Mouse (Mus musculus) spleen, postnatal 4 days (tissue): Measurements from ENCODE around the gene RPS10-NUDT3.

Experiments
- DNase-seq, 2 experiments: peaks; one replicate each; pipeline ENCODE4 v3.0.0; 2022; ENCODE audit warnings: low spot score in 2 of 2

RPS10-NUDT3 gene

DNA sequence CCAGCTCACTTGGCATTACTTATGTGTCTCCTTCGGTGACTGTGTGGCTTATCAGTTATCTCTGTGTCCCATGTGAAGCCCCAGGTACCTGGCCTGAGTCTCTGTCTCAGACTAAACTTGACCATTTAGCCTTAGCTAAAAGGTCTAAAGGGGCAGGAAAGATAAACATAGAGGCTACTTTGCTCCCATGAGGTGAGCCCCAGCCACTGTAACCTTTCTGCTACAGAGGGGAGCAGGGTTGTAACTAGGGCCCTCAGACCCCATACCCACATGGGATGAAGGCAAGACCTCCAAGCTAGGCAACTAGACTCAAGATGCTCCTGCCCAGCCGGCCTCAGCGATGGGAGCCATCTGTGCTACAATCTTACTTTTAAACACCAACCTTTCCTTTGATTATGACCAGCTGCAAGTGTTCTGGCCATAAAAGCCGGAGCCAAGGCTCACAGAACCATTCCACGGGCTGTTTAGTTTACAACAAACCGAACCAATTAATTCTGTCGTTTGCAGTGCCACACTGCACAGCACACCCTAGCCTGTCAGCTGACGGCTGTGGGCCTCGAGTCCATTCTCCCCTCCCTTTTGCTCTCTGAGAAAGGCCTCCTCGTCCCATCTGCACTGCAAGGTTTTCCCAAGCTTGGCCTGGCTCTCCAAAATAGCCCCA, 59.8 kb downstream of the RPS10-NUDT3 start:
- DNase-seq, result no peak

DNA sequence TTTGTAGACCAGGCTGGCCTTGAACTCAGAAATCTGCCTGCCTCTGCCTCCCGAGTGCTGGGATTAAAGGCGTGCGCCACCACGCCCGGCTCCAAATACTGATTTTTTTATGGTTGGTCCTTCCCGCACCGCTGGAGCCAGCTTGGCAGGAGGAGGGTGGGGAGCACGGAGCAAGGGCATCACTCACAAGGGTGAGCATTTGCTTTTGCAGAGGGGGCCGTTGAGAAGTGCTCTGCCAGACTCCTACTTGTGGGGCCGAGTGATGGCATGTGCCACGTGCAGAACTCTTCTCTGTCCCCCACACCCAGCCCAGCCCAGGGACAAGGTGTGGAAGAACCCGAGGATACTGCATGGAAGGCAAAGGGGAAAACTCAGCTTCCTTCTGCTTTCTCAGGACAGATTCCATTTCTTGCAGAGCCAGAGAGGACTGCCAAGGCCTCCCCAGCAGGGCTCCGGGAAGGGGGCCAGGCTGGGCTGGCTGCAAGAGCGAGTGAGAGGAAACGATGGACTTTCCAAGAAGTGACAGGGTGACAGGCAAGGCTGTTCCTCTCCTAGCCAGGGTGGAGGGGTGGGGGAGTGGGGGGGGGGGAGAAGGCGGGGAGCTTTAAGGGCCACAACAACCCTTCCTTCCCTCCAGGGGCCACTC, 60.4 kb downstream of the RPS10-NUDT3 start:
- no peak for DNase-seq

DNA sequence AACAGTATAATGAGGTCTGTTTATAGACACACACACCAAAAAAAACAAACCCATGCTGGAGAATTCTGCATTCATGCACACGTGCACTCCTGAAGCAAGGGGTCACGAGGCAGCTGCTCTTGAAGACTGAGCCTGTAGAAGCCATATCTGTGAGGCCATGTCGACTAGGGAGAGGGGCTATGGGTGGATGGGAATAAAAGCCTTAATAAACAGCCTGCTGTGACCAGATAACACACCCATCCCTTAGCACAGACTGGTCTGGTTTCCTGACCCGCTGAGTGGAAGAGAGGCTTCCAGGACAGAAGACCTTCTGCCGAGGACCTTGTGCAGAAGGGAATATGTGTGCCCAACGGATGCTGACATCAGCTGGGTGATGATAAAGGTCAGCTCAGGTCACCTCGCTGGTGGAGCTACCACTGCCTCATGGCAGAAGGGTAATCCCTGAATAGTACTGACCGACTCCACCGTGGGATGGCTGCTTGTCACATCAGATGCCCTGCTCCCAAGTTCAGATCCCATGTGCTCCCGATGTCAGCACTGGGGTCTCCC, 61.2 kb downstream of the RPS10-NUDT3 start:
- DNase-seq, result no peak

DNA sequence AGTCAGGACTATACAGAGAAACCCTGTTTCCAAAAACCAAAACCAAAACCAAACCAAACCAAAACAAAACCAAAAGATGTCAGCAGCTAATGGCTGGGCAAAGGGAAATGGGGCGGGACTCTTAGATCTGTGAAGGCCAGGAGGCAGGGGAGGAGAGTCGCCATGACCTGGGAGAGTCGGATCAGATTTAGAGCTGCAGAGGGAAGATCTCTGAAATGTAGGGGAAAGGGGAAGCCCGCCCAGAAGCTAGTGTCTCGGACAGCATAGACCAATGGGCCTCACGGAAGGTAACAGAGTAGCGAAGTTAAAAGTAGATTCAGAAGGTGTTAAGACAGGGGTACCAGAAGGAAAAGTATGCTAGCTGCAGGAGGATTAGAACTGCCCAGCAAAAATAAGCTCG, 63.7 kb downstream of the RPS10-NUDT3 start:
- DNase-seq, result no peak

DNA sequence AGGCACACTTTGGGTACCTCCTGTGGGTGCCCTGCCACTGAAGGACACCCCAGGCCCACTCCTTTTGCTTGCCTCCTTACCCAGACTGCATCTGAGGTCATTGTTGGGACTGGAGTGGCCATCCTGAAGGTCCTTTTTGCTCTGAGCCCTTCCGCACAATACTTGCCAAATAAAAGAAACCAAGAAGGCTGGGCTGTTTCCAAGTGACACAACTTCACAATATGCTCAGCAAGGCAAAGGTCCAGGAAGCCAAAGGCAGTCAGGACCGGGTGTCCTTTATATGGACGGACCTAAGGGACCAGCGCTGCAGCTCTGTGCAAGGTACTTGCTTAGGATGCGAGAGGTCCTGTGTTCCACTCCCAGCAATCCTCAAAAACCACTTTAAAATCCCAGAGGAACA, 66.8 kb downstream of the RPS10-NUDT3 start:
- DNase-seq, result no peak

DNA sequence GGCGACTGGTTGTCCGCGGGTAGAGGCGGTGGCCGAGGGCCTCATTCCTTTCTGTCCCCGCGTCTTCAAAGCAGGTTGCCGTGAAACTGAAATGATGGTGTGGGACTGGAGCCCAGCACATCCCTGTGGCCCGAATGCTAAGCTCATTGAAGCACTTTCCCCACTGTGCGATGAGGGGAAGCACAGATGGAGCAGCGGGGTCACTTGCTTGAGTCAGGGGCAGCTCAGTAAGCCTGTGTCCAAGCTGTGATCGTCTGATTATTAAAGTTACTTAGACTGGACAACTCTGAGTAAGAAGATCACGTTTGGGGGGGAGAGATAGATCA, 69.1 kb downstream of the RPS10-NUDT3 start:
- DNase-seq, result no peak

DNA sequence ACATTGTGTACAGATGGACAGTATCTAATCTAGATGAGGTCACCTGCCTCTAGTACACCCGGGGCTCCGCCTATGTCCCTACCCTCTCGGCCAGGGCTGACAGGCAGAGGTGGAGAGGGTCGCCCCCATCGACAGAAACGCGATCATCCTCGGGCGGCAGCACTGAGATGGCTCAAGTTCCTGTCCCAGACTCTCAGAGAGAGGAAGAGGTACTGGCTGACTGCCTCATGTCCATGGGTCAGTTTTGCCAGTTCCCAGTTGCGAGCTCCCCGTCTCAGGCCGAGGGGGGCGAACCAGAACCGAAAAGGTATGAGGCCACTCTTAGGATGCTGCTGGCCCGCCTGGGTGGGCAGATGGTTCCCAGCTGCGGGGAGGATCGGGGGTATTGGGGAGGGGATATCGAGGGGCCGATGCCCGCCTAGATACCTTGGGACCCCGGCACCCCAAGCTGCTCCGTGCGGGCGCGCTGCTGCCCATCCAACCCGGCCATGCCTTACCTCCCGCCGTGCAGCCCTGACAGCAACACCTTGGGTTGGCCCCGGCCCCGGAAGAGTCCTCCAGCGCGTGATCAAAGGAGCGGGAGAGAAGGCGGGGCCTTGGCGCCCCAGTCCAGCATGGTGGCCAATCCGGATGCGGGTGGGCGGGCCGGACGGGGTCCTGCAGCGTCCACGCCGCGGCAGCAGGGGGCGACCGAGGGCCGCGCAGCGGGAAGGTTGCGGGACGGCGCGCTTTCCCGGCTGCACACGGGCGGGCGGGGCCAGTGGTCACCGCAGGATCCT, 69.7 kb downstream of the RPS10-NUDT3 start, which contains the start of gene AI413582:
TSS of gene AI413582 (minus strand) at position 594 of the 779 bp plus-strand sequence.
- DNase-seq, result peak; percentile 96 to 99

DNA sequence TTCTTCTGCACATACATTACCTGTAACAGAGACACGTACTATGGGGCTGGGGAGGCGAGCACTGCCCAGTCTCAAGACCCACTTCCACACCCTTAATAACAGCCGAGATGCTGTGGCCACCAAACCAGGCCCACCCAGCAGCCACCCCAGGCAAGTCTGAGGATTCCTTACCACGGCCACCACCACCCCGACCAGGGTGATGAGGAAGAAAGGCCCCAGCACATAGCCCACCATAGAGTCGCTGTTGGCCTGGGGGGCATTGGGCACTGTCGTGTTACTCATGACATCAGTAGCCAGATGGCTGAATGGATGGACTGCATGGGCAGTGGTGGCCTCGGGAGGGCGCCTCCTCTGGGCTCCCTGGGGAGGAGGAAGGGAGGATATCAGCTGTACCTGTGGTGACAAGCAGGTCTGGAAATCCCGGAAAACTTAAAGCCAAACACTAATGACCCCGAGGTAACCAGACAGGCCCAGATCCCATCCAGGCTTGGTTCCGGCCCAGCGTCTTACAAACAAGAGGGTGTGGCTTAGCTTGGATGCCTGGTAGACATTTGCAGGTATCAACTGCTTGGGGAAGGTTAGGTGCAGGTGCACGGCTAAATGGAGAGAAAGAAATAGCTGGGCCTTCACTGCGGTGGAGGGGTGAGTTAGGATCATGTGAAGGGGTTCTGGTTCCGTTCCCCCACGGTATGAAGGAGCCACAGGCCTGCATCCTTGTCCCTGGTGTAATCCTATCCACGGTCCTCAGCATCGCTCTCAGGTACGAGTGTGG, 70.4 kb downstream of the RPS10-NUDT3 start:
- DNase-seq, result peak in 1 of 2 experiments; percentile 56

DNA sequence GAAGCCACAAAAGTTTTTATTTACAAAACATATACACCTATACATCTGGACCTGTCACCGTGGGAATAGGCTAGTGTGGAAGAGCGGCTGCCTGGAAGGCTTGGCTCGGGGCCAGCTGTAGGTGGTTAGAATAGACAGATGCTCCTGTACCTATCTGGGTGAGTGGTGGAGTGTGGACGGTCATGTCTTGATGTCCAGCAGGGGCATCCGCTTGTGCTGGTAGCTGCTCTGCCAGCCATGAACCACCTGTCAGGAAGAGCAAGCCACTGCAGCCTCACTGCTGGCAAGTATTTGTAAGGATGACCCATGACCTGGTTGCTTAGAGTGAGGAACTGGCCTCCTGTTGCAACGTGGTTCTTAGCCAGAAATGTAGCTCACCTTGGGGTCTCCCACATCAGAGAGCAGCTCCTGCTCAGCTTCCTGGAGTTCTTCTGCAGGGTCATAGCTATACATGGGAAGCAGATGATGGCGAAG, 71.2 kb downstream of the RPS10-NUDT3 start:
- no peak for DNase-seq

DNA sequence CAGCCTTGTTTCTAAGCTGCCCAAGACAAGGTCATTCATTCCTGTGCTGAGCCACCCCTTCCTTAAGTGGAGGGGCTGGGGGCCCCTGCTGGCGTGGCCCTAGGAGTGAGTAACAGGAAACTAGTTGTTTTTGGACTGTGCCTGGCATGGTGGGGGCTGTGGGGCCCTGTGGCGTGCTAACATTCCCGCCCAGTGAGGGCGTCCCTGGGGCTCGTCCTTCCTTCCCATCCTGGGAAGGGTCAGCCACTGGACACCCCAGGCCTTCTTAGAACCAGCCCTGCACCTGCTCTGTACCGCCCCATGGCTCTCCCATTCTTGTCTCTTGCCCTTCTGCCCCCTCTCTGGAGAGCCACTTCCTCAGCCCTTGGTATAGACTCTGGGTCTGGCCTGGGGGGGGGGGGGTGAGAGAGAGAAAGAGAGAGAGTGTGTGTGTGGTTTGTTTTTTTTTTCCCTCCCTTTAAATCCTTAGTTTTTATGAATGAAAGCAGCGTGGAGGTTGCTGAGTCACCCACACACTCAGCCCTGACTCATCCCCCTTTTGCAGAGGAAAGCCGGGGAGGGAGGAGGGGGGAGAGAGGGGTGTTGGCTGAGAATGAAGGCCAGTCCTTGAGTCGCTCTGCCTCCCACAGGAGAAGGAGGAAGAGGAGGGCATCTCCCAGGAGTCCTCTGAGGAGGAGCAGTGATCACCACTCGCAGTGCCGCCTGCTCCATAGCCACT, 73.1 kb downstream of the RPS10-NUDT3 start:
- no peak for DNase-seq

DNA sequence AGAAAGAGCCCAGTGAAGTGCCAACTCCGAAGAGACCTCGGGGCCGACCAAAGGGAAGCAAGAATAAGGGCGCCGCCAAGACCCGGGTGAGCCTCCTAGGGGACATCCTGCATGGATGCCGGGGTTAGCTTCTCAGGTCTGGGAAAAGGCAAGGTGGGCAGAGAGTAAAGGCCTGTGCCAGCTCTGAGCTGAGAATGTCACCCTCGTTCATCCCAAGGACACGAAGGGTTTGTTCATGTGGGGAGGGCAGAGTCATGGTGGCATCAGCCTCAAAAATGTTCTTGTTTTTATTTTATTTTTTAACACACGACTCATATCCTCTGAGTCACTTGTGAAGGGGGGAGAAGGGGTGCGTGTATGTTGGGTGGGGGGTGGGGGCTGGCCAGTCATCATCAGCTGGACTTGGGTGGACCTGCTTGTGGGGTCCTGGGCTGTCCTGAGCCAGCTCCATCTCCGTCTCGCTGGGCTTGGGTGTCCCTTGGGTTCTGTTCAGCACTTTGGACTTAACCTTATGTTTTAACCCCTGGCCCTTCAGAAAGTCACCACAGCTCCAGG, 74.0 kb downstream of the RPS10-NUDT3 start:
- DNase-seq, result no peak

DNA sequence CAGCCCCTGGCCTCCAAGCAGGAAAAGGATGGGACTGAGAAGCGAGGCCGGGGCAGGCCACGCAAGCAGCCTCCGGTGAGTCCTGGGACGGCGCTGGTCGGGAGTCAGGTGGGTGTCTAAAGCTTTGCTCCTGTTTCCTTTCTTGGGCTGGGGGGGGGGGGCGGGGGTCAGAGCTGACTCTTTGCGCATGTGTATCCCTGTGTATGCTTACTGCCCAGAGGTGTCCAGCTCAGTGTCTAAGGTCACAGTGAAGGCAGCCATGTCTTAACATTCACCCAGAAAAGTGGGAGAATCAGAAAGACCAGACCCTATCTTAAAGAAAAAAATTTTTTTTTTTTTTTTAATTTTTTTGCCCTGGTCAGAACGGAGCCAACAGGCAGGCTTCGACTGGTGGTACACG, 75.4 kb downstream of the RPS10-NUDT3 start:
- no peak for DNase-seq

DNA sequence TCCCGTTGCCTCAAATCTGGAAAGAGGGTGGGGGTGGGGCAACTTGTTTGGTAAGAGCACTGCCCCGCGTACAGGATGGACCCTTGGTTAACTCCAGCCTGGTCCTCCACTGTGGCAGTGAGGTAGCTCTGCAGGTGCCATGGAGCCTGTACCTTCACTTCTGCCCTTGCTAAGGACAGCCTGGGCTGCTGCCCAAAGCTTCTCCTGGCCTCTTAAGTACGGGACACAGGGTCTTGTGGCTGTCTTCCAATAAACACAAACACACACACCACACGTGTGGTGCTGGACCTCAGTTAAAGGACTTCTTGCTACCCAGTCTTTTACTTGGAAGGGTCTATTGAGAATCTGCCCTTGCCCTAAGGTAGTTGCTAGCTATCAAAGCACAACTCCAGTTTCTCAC, 76.2 kb downstream of the RPS10-NUDT3 start:
- no peak for DNase-seq

DNA sequence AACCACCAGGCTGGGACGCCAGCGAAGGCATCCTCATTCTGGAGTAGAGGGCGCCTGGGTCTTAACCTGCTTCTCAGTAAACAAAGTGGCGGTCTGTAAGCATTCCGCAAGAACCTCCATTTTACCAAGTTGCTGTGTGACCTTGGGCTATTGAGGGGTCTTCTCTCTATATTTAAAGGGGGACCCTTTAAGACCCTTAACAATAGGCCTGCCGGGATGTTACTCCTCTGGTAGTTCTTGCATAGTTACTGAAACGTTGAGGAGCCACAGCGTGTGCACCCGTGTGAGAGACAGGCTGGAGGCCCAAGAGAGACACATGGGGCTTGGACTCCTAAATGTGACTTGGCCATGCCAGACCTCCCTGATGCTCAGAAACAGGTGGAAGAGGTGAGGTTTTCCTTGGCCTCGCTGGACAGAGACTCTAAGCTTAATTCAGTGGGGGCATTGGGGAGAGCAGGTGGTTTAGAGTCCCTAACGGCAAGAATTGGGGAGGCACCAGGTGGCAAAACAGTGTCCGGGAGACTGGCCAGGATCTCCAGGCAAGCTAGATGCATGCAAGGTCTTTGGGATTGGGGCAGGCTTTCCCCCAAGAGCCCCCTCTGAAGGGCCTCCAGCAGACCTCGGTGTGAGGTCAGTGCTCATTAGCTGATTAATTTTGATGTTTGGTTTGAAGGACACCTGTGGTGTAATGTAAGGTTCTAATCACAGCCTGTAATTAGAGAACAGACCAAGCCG, 76.9 kb downstream of the RPS10-NUDT3 start:
- DNase-seq, result peak in 1 of 2 experiments; percentile 65

DNA sequence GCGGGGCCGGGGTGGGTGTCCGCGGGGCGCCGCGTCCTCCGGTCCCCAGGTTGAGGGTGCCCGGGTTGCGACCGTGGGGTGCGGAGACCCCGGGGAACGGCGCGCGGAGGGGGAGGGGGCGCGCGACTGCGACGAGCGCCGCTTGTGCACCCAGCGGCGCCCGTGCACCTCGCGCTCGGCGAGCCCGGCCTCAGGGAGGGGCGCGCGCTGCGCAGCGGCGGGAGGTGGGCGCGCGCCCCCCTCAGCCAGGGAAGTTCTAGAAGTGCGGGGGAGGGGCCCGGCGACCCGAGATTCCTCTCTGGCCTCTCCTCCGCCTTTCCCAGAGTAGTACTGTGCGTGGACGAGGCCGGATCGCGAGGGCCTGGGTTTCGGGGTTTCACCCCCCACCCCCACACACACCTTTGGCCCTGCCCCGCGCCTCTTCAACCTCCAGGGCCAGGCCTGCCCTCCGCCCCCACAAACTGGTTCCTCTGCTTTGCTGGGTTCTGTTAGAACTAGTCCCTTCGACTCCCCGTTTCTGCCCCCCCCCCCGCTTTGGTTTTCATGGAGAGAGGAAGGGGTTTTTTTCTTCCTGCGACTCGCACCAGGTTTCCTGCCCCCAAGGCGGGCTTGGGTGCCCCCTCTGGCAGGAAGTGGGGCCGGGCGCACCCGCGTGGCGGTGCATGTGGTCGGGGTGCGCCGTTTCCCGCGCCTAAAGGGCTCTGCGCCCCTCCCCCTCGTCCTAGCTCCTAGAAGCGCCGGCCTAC, 77.7 kb downstream of the RPS10-NUDT3 start:
- DNase-seq, result peak; percentile 73 to 86

DNA sequence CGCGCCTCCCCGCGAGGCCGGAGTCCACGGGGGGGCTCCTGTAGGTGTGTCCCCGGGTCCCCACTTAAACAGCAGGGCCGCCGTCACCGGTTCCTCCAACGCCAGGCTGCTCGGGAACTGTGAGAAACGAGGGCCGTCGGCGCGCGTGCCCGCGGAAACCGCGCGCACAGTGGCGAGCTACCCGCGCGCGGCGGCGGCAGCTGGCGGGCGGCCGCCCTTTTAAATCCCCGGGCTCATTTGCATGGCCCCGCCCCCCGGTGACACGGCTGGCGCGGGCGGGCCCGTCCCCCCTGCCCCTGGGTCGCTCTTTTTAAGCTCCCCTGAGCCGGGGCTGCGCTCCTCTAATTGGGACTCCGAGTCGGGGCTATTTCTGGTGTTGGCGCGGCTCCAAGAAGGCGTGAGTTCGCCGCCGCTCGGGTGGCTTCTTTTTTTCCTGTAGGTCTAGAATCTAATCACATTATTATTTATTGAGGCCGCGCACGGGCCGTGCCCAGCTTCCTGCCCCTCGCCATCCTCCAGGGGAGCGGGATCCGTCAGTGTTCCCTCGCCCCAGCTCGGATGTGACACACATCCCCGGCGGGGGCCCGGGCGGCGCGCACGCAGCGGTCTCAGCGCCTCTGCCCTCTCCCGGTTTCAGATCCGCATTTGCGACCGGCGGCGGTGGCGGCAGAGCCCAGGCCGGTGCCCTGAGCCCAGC, 78.6 kb downstream of the RPS10-NUDT3 start, which contains the start of gene Hmga1:
TSS of gene Hmga1 (plus strand) at position 183 of the 697 bp plus-strand sequence.
- peak; percentile 91 to 97 for DNase-seq

DNA sequence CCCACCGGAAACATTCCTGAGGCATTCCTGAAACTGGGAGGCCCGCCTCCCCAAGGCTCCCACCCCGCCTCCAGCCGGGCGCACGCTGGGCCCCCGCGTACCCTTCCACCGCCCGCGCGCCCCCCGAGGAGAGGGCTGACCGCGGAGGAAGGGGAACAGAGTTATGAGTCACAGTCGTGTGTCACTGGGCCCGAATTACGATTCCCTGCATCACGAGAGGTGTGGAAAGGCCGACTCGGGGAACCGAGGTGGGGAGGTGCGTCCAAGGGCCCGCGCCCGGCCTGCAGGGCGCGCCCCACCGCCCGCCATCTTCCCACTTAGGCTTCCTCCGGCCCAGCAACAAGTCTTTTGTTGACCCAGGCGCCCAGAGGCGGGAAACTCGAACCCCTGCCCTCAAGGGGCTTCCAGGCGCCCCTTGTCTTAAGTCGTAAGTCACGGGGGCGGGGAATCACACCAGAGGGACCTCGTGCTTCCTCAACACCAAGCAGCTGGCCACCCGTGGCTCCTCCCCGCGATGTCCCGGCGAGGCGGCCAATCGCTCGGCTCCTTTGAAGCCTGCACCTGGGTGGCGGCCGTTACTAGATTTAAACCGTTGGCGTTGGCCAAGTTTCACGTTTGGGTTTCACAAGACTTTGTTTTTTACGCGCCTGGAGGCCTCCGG, 79.4 kb downstream of the RPS10-NUDT3 start:
- DNase-seq, result peak; percentile 89 to 92

DNA sequence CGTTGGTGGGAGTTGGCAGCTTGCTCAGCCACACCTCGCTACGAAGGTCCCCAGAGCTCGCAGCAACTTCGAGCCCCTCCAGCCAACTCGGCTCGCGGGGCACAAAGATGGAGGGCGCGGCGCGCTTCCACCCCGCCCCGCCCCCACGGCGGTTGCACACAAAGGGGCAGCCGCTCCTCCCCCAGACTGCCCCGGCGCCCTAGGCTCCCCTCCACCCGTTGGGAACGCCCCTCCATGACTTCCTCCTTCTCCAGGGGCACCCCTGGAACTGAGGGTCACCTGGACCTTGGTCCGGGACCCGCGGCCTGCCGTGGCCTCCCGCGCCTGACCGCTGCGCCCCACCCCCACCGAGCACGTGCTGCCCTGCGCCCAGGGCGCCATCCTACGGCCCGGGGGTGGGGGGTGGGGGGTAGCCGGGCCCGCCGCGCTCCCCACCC, 79.9 kb downstream of the RPS10-NUDT3 start:
- DNase-seq, result peak; percentile 77 to 89
